Mouse (Mus musculus): ENCODE data around the gene Sox8.
A peak's percentile ranks its signal among the peaks of the same experiment; 100 is the strongest.

Sox8 gene

GRCm38 (mm10) chr17:25570648-25571452, at the start of gene Sox8:
Gene Sox8, minus strand, starts transcription at chr17:25570686.
- peak; percentile 96 for DNase-seq (ENCODE audit: low read depth, low spot score)

GRCm38 (mm10) chr17:25618508-25619056, 48.1 kb upstream of the Sox8 start:
- no peak for DNase-seq (ENCODE audit: low read depth, low spot score)

- DNase-seq (ENCODE audit: low read depth, low spot score), result no peak
Observed at GRCm38 (mm10) chr17:25614723-25615510, 44.4 kb upstream of the Sox8 start.

GRCm38 (mm10) chr17:25613323-25613722, 42.8 kb upstream of the Sox8 start:
- DNase-seq (ENCODE audit: low read depth, low spot score), result no peak

- peak; percentile 37 for DNase-seq (ENCODE audit: low read depth, low spot score)
Observed at GRCm38 (mm10) chr17:25612537-25612936, 42.1 kb upstream of the Sox8 start.

GRCm38 (mm10) chr17:25610151-25610550, 39.7 kb upstream of the Sox8 start:
- DNase-seq (ENCODE audit: low read depth, low spot score), result no peak

- DNase-seq (ENCODE audit: low read depth, low spot score), result no peak
Observed at GRCm38 (mm10) chr17:25609506-25609828, 39.0 kb upstream of the Sox8 start.

- DNase-seq (ENCODE audit: low read depth, low spot score), result no peak
Observed at GRCm38 (mm10) chr17:25608821-25609505, 38.5 kb upstream of the Sox8 start.

- DNase-seq (ENCODE audit: low read depth, low spot score), result no peak
Observed at GRCm38 (mm10) chr17:25608137-25608785, 37.8 kb upstream of the Sox8 start.

- no peak for DNase-seq (ENCODE audit: low read depth, low spot score)
Observed at GRCm38 (mm10) chr17:25604234-25604633, 33.7 kb upstream of the Sox8 start.

- DNase-seq (ENCODE audit: low read depth, low spot score), result no peak
Observed at GRCm38 (mm10) chr17:25602366-25602765, 31.9 kb upstream of the Sox8 start.

GRCm38 (mm10) chr17:25597537-25597936, 27.1 kb upstream of the Sox8 start:
- no peak for DNase-seq (ENCODE audit: low read depth, low spot score)

GRCm38 (mm10) chr17:25595495-25595894, 25.0 kb upstream of the Sox8 start:
- DNase-seq (ENCODE audit: low read depth, low spot score), result no peak

- no peak for DNase-seq (ENCODE audit: low read depth, low spot score)
Observed at GRCm38 (mm10) chr17:25593411-25594261, 23.1 kb upstream of the Sox8 start.

GRCm38 (mm10) chr17:25592336-25592735, 21.9 kb upstream of the Sox8 start:
- DNase-seq (ENCODE audit: low read depth, low spot score), result no peak

GRCm38 (mm10) chr17:25590985-25591384, 20.5 kb upstream of the Sox8 start:
- DNase-seq (ENCODE audit: low read depth, low spot score), result peak; percentile 57

GRCm38 (mm10) chr17:25590068-25590467, 19.6 kb upstream of the Sox8 start:
- DNase-seq (ENCODE audit: low read depth, low spot score), result no peak

- DNase-seq (ENCODE audit: low read depth, low spot score), result no peak
Observed at GRCm38 (mm10) chr17:25584646-25585045, 14.2 kb upstream of the Sox8 start.

- DNase-seq (ENCODE audit: low read depth, low spot score), result no peak
Observed at GRCm38 (mm10) chr17:25583858-25584257, 13.4 kb upstream of the Sox8 start.

GRCm38 (mm10) chr17:25583099-25583498, 12.6 kb upstream of the Sox8 start:
- no peak for DNase-seq (ENCODE audit: low read depth, low spot score)

GRCm38 (mm10) chr17:25582076-25582475, 11.6 kb upstream of the Sox8 start:
- DNase-seq (ENCODE audit: low read depth, low spot score), result no peak

Data from R1 (cell line).